Mouse (Mus musculus) kidney, embryonic 16.5 days (tissue): ENCODE results near the gene Itga2. TPM values are rescaled to one million over a fixed set of nuclear protein-coding genes. Genes with fewer than 3 reads are reported as not detected.

Experiments used
- ATAC-seq: fragments of 200-750 bp; cut with Nextera tagmentation; 2 replicates; pipeline ENCODE4 v1.8.0; 2017; ENCODE audit warnings: moderate TSS enrichment; ENCODE audit not compliant: low FRiP score, low TSS enrichment
- H3K27ac ChIP-seq: fragments of 300-500 bp; sonication (generic); 2 replicates; pipeline ENCODE4 v1.5.1; 2014; ENCODE audit warnings: low read length
- H3K27me3 ChIP-seq: fragments of 300-500 bp; sonication (generic); 2 replicates; pipeline ENCODE4 v1.6.1; 2014; ENCODE audit warnings: low read length, control low read depth, mixed read lengths; ENCODE audit not compliant: insufficient read depth
- H3K36me3 ChIP-seq: fragments of 300-500 bp; sonication (generic); 2 replicates; pipeline ENCODE4 v1.6.1; 2014; ENCODE audit warnings: low read length, control low read depth, mixed read lengths; ENCODE audit not compliant: insufficient read depth
- H3K4me1 ChIP-seq: fragments of 300-500 bp; sonication (generic); 2 replicates; pipeline ENCODE4 v1.6.1; 2014; ENCODE audit warnings: low read length, control low read depth, mixed read lengths; ENCODE audit not compliant: insufficient read depth
- H3K4me2 ChIP-seq: fragments of 300-500 bp; sonication (generic); replicated peaks from 2 replicates; pipeline ENCODE4 v1.6.1; 2014; ENCODE audit warnings: low read depth, low read length
- H3K4me3 ChIP-seq: fragments of 300-500 bp; sonication (generic); 2 replicates; pipeline ENCODE4 v1.5.1; 2014; ENCODE audit warnings: mild to moderate bottlenecking, low read length
- H3K9ac ChIP-seq: fragments of 300-500 bp; sonication (generic); replicated peaks from 2 replicates; pipeline ENCODE4 v1.6.1; 2014; ENCODE audit warnings: low read length
- H3K9me3 ChIP-seq: fragments of 300-500 bp; sonication (generic); 2 replicates; pipeline ENCODE4 v1.6.1; 2016; ENCODE audit warnings: low read length, control low read depth
- whole genome bisulfite sequencing: fragments of 180-500 bp; shearing (Covaris S2); extraction: QIAGEN DNeasy Blood & Tissue Kit; methylation state at CpG from one replicate; pipeline ENCODE4 v1.1.7; 2014; 5-methylcytosine and 5-hydroxymethylcytosine counted together
- polyA plus RNA-seq: library from polyadenylated mRNA; unstranded; fragments of >200 nt; fragmentation: Nextera tagmentation; extraction: Ambion mirVana; gene quantifications from 2 replicates; pipeline ENCODE4 v1.2.1, GENCODE M21; 2015

The Itga2 gene
- polyA plus RNA-seq, 1 experiment from 2014 or later, result 2.4 TPM

DNA sequence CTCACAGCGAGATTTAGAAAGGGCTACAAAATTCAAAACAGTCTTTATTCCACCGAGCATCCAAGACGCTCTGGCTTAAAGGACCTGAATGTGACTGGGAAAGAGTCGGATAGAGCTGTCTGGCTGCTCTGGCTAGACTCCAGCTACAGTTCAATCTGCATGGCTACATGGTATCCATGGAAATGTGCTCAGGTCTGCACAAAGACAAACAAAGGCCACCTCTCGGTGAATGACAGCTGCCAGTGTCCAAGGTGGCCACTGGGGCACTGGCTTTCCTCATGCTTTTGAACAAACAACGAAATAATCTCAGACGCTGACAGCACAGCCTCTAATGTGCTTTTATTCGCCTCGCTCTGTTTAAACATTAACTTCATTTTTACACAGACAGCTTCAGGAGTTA, 8.6 kb downstream of the Itga2 start:
- H3K9ac ChIP-seq, result no peak overlapping the region
- ATAC-seq, result peak; percentile 49; the same call in 1 of the 2 replicates
- no peaks in the 10 kb centered on the region for H3K27me3 ChIP-seq
- no peak overlapping the region for H3K4me2 ChIP-seq
- no peak overlapping the region for H3K27ac ChIP-seq
- no peaks in the 10 kb centered on the region for H3K9me3 ChIP-seq
- H3K4me3 ChIP-seq, result no peak overlapping the region
- no peaks in the 10 kb centered on the region for H3K4me1 ChIP-seq
- H3K36me3 ChIP-seq, result no peaks in the 10 kb centered on the region
- 61% methylated on average over 9 of the region's 9 CpGs for WGBS

DNA sequence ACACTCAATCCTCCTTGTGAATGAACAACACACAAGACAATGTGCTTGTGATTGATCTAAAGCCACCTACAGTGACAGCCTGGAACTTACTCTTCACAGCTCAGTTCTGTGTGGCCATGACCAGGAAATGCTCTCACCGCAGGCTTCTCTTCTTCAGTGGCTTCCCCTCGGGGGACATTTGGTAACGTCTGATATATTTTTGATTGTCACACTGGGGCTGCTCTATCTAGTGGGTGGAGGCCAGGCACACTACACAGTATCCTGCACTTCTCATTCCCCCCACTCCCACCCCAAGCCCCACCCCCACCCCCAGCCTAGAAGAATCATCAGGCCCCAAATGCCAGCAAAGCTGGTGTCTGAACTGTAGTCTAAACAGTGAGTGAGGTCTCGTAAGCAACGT, 16.1 kb downstream of the Itga2 start:
- no peak for ATAC-seq
- Histone ChIP-seq H3K9ac (no peak overlapping the region), H3K27ac (no peak overlapping the region), H3K27me3 (no peaks in the 10 kb centered on the region), H3K9me3 (no peaks in the 10 kb centered on the region), H3K4me2 (no peak overlapping the region), H3K4me3 (no peak overlapping the region), H3K36me3 (no peaks in the 10 kb centered on the region), H3K4me1 (no peaks in the 10 kb centered on the region)
- WGBS, result 72% methylated on average over 5 of the region's 5 CpGs

DNA sequence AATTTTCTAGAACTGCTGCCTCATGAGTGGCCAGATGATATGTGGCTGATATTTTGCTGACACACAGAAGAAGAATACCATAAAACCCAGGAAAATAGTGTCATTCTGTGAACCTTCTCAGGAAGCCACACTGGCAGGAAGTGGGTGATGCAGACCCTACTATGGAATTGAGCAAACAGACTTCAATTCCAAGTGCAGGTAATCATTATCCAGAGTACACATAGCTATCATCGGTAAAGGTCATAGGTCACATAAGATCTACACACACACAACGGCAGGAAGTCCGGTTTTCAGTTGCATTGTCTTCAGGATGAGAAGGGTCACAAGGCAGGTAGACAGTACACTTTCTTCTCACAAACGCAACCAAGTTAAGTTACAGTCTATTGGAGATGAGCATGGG, 16.9 kb downstream of the Itga2 start:
- WGBS, result 62% methylated on average over 4 of the region's 4 CpGs
- Histone ChIP-seq H3K4me3 (no peak overlapping the region), H3K36me3 (no peaks in the 10 kb centered on the region), H3K4me2 (no peak overlapping the region), H3K27me3 (no peaks in the 10 kb centered on the region), H3K27ac (no peak overlapping the region), H3K9me3 (no peaks in the 10 kb centered on the region), H3K9ac (no peak overlapping the region), H3K4me1 (no peaks in the 10 kb centered on the region)
- ATAC-seq, result no peak

DNA sequence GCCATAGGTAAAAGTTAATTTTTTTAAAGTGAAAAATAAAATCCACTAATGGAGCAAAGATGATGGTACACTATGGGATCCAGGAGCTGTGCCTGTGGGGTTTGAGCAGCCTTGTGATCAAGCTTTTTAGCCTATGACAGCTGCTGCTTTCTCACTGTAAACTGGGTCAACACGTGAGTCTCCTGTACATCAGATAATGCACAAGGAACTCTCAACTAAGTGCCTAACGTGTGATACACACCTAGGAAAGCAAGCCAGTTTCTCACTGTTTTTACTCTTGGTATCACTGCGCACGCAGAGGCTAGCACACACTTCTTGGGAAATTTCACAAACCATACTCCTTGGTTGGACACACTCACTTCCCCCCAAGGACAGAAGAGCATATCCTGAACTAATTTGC, 17.3 kb downstream of the Itga2 start:
- H3K27me3 ChIP-seq, result no peaks in the 10 kb centered on the region
- no peak overlapping the region for H3K9ac ChIP-seq
- H3K27ac ChIP-seq, result no peak overlapping the region
- no peak overlapping the region for H3K4me3 ChIP-seq
- no peaks in the 10 kb centered on the region for H3K4me1 ChIP-seq
- H3K9me3 ChIP-seq, result no peaks in the 10 kb centered on the region
- H3K36me3 ChIP-seq, result no peaks in the 10 kb centered on the region
- H3K4me2 ChIP-seq, result no peak overlapping the region
- 80% methylated on average over 4 of the region's 4 CpGs for whole genome bisulfite sequencing
- ATAC-seq, result no peak

DNA sequence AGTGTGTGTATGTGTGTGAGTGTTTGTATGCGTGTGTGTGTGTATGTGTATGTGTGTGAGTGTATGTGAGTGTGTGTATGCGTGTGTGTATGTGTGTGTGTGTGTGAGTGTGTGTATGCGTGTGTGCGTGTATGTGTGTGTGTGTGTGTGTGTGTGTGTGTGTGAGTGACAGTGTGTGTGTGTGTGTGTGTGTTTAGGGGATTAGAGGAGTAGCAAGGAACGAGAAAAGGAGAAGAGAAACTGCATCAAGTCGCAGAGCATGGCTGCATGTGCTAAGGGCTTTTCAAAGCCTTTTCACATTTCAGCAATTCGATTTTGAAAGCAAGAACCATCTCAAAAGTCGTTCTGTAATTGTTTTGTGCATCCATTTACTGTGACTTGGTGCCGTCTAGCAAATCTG, 21.3 kb downstream of the Itga2 start:
- H3K27ac ChIP-seq, result no peak overlapping the region
- no peak overlapping the region for H3K4me3 ChIP-seq
- H3K4me1 ChIP-seq, result no peaks in the 10 kb centered on the region
- no peak for ATAC-seq
- H3K4me2 ChIP-seq, result no peak overlapping the region
- H3K27me3 ChIP-seq, result no peaks in the 10 kb centered on the region
- no peaks in the 10 kb centered on the region for H3K36me3 ChIP-seq
- no peak overlapping the region for H3K9ac ChIP-seq
- H3K9me3 ChIP-seq, result no peaks in the 10 kb centered on the region
- WGBS, result 84% methylated on average over 9 of the region's 9 CpGs

DNA sequence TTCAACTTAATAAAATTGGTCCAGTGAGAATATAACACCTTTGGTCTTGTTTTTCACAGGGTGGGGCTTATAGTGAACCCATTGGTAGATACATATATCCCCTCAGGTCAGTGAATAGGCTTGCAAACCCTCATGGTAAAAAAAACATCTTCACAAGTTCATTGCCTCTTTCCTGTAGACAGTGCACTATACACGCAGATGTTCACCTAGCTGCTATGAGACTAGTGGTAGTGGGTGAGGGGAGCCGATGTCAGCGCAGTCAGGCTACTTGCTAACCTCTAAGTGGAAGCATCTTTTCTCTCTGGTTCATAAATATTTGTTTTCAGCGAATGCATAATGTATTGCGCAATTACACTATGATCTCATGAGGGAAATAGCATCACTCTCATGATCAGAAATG, 22.4 kb downstream of the Itga2 start:
- Histone ChIP-seq H3K4me2 (no peak overlapping the region), H3K27ac (no peak overlapping the region), H3K9ac (no peak overlapping the region), H3K9me3 (no peaks in the 10 kb centered on the region), H3K4me3 (no peak overlapping the region), H3K4me1 (no peaks in the 10 kb centered on the region), H3K36me3 (no peaks in the 10 kb centered on the region), H3K27me3 (no peaks in the 10 kb centered on the region)
- no peak for ATAC-seq
- WGBS, result 91% methylated on average over 5 of the region's 5 CpGs

DNA sequence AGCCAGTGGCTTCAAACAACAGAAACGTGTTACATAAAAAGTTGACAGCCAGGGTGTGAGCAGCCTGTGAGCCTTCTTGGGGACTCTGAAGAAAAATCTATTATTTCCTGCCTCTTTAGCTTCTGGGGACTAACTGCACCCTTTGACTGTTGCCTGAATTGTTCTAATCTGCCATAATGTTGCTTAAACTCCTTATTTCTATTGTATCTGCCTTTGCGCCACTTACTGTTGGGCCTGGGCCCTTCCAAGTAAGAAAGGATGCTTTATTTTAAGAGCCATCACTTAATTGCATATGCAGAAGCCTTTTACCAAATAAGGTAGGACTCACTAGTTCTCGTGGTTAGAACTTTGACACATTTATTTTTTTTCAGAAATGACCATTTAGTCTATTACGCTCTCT, 24.0 kb downstream of the Itga2 start:
- no peak overlapping the region for H3K4me2 ChIP-seq
- H3K4me1 ChIP-seq, result no peaks in the 10 kb centered on the region
- H3K9ac ChIP-seq, result no peak overlapping the region
- ATAC-seq, result no peak
- no peak overlapping the region for H3K4me3 ChIP-seq
- WGBS, result 78% methylated on average over 4 of the region's 4 CpGs
- no peaks in the 10 kb centered on the region for H3K36me3 ChIP-seq
- H3K9me3 ChIP-seq, result no peaks in the 10 kb centered on the region
- H3K27ac ChIP-seq, result no peak overlapping the region
- no peaks in the 10 kb centered on the region for H3K27me3 ChIP-seq

DNA sequence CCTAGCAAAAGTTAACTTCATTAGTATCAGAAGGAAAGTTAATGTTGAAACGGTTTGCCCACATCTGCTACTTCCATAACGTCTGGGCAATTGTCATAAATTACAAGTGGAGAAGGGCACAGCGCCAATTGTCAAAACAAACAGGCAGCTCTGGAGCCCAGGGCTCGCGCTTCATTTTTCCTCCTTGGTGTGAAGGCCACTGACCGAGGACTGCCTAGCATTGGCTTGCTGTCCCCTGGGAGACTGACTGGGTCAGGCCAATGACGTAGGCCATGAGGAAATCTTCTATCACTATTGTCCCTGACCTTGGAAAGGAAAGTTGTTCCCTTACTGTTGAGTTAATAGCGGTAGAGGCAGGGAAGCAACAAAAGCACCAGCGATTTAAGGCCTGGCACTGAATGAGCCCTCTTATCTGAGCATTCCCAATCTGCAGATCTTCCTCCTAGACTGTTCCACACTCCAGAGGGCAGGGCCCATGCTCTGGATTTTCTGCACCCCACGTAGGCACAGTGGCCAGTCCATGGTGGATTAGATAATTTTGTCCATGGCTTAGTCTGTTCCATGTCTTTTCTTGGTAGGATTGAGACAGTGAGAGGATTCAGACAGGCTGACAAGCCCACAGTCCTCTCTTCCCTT, 35.0 kb downstream of the Itga2 start:
- peak; percentile 71 for ATAC-seq
- H3K4me1 ChIP-seq, result peaks cover 9% of the 10 kb centered on the region
- H3K9ac ChIP-seq, result no peak overlapping the region
- 44% methylated on average over 10 of the region's 10 CpGs for WGBS
- H3K4me2 ChIP-seq, result no peak overlapping the region
- peak overlapping the region; percentile 1 for H3K27ac ChIP-seq
- H3K9me3 ChIP-seq, result no peaks in the 10 kb centered on the region
- no peaks in the 10 kb centered on the region for H3K36me3 ChIP-seq
- H3K4me3 ChIP-seq, result no peak overlapping the region
- H3K27me3 ChIP-seq, result no peaks in the 10 kb centered on the region

DNA sequence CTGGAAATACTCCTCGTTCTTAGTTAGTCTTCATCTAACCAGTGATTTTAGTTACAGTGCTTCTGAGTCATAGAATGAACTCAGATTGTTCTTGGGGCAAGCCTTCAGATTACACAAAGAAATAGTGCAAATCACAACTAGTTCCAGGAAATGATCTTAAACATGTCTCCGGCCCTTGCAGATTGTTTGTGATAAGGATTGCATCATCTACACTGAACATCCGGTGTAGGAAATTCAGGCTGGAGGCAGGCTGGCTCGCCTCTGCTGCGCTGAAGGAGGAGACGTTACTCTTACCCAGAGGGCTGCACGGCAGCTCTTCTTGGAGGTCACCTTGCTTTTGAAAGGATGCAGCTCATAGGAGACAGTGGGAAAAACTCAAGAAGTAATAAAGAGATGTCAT, 36.0 kb downstream of the Itga2 start:
- peak; percentile 75; the same call in 1 of the 2 replicates for ATAC-seq
- 39% methylated on average over 7 of the region's 7 CpGs for WGBS
- Histone ChIP-seq H3K27ac (no peak overlapping the region; the same call in 1 of the 2 replicates), H3K9ac (no peak overlapping the region), H3K9me3 (no peaks in the 10 kb centered on the region), H3K4me2 (no peak overlapping the region), H3K4me1 (peaks cover 13% of the 10 kb centered on the region), H3K27me3 (no peaks in the 10 kb centered on the region), H3K36me3 (no peaks in the 10 kb centered on the region), H3K4me3 (no peak overlapping the region)

DNA sequence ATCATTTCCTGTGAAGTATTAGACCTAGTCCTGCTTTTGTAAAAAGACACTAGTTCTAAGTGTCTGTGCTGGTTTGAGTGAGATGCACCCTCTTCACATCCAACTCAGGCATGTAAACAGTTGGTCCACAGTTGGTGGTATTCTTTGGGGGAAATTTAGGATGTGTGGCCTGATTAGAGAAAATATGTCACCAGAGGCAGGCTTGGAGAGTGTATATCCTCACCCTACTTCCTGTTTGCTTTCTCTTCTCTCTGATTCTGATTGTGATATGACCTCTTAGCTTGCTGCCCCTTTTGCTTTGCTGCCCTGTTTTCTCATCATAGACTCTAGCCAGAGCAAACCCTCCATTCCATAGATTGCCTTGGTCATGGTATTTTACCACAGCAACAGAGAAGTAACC, 37.2 kb downstream of the Itga2 start:
- no peak overlapping the region for H3K4me3 ChIP-seq
- H3K36me3 ChIP-seq, result no peaks in the 10 kb centered on the region
- H3K4me2 ChIP-seq, result no peak overlapping the region
- H3K4me1 ChIP-seq, result peaks cover 13% of the 10 kb centered on the region
- no peak for ATAC-seq
- no peaks in the 10 kb centered on the region for H3K9me3 ChIP-seq
- no peak overlapping the region for H3K27ac ChIP-seq
- H3K9ac ChIP-seq, result no peak overlapping the region
- no peaks in the 10 kb centered on the region for H3K27me3 ChIP-seq
